Mouse (Mus musculus): ENCODE data around the gene Fam114a1. TPM values are rescaled to one million over a fixed set of nuclear protein-coding genes. Genes with fewer than 3 reads are reported as not detected.

Fam114a1 gene
- total RNA-seq, 2 experiments from 2014 or later: 5.2 to 5.8 TPM

DNA sequence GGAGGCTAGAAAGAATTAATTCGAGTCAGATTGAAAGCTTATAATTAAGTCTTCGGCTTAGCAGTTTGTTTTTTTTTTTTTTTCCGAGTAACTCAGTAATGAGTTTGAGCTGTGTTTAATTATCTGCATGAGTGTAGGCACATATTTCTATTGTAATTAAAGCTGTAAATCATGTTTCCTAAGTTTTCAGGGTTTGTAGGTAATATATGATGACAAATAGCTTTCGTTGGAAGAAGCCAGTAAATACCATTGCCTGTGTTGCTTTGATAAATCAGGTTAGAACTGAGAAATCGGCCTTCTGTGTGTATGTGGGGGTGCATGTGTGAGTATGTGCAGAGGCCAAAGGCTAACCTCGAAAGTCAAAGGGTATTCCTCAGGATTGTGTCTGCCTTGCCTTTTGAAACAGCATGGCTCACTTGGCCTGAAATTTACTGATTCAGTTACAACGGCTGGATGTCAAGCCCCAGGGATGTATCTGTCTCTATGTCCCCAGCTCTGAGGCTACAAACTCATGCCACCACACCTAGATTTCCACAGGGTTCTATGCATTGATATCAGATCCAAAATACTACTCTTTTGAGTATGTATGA, 34.2 kb downstream of the Fam114a1 start:
- DNase-seq (ENCODE audit: extremely low spot score in 1 of 2, low spot score in 1 of 2): no peak

DNA sequence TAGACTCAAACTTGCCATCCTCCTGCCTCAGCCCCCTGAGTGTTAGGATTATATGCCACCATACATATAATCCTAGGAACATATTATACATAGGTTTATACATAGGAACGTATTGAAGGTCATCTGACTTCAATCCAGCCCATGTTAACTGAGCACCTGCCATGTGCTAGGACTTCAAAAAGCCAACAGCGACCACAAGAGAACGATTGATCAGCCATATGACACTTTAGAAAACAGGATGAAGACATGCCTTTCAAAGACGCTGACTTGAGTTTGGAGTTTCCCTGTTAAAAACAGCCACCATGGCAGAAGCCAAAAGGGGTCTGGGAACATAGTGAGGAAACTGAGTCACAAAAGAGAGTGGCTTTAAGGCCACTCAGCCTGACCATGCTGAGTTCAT, 35.4 kb downstream of the Fam114a1 start:
- DNase-seq (ENCODE audit: extremely low spot score in 1 of 2, low spot score in 1 of 2): no peak

DNA sequence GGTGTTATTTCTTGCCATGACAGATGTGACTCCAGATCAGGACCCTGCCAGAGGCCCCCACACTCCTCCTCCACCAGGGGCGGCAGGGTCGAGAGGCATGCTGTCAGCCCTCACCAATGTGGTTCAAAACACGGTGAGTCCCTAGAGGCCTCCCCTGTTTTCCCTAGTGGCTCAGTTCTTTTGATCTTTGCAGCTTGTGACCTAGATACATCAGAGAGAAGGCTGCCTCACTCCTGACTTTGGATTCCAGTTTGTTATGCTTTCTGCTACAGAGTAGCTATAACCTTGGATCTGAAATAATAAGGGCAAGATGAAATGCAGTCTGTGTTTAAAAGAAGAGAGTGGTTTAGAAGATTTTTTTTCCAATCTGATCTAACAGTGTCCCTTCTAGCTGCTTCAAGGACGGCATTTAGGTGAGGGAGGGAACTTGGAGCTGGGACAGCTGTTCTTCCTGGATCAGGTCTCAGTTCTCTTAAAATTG, 36.2 kb downstream of the Fam114a1 start:
- no peak for DNase-seq (ENCODE audit: extremely low spot score in 1 of 2, low spot score in 1 of 2)

DNA sequence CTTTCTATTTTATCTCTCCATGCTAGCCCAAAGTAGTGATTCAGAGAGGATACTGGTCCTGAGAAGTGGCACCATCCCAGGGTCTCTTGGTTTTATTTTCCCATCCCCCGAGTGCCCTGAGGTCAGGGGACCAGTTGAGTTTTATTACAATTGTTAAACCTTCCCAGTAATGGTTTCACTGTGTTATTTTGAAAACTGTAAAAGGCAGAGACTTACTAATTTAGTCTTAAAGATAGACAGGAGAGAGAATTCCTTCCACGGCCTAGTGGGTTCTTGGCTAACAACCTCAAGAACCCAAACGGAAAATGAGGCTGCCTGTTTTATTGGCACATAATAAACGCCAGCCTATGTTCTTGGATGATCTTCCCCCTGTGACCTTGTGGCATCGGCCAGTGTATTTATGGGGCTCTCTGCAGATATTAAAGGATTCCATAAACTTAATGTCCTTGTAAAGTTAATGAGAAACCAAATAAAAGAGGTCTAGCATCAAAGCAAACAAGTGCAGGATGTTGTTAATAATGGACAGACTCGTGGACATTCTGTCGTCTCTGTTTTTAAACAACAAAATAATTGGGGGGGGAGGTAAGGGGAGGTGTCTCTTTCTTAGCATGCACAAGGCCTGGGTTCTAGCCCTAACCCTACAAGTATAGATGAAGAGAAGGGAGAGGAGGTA, 42.2 kb downstream of the Fam114a1 start:
- no peak for DNase-seq (ENCODE audit: extremely low spot score in 1 of 2, low spot score in 1 of 2)

DNA sequence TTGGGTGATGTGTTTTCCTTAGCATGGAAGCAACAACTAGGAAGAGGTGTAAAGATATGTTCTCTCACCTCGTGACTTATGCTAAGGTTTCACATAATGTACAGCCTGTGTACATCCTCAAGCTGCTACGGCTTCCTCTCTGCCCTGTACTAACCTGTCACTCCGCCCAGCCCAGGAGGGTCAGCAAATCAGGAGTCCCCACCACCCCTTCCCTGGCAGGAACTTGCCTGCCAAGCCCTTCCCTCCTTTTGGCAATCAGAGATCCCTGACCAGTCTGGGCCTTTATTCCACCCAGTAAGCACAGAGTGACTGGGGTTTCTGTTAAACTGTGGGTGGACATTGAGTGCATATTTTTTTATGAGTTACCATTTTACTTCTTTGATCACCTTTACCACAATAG, 45.6 kb downstream of the Fam114a1 start:
- no peak for DNase-seq (ENCODE audit: extremely low spot score in 1 of 2, low spot score in 1 of 2)

DNA sequence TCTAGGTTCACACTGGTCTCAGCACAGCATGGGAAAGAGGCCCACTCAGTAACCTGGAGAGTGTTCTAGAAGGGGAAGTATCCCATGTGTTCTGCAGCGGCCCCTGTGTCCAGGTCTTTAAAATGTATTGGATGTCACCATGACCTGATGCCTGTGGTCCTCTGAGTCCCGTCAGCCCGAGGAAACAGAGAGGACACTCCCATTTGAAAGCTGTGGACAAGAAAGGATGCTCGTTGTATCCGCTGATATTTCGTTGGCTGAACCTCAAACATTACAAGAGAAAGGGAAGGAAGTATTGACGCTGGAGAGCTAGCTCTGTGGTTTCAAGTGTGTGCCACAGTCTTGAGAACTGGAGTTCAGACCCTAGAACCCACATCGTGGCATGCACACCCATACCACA, 49.2 kb downstream of the Fam114a1 start:
- DNase-seq (ENCODE audit: extremely low spot score in 1 of 2, low spot score in 1 of 2): no peak

DNA sequence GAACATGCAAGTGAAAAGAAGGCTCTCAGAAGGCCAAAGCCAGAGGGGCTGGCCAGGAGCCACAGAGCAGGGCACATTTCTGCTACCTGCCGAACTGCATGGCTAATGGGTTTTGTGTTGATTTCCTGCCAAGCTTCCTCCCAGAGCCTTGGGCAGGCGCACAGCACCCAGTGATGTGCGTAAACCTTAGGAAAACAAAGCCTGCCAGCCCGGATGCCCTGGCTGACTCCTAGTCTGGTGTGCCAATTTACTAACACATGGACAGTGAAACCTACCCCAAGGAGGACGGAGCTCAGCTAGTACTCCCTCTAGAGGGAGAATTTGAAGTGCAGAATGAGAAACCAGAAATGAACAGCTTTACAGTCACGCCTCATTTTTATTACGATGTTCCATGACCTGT, 50.0 kb downstream of the Fam114a1 start:
- no peak for DNase-seq (ENCODE audit: extremely low spot score in 1 of 2, low spot score in 1 of 2)

DNA sequence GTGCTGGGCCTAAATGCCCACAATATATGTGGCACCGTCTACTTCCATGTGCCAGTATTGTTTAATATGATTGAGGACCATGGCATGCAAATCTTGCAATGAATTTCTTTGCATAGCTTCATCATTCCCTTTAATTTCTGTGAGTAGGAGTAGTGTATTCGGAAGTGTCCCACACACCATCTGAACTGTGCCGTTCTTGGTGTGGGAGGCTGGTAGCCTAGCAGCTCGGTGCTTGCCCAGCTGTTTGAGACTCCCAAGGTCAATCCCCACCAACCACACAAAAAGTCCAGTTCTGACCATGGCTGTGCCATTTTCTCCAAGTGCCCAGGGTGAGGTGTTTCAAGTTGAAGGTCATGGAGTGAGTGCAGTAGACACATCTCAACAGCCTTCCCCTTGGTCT, 52.1 kb downstream of the Fam114a1 start:
- no peak for DNase-seq (ENCODE audit: extremely low spot score in 1 of 2, low spot score in 1 of 2)

DNA sequence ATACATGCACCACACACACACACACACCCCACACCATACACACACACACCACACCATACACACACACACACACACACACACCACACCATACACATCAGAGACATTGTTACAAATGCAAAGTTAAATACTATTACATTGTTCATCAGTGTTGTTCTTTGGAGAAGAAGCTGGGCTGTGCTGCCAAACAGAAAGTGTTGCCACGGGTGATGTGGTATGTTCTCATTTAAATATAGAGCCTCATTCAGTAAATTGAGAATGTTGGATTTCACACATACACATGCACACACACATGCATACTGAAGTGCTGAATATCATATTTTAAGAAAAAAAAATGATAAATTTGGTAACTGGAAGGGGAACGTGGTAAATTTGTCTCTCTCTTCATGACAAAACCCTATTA, 54.8 kb downstream of the Fam114a1 start:
- no peak for DNase-seq (ENCODE audit: extremely low spot score in 1 of 2, low spot score in 1 of 2)

DNA sequence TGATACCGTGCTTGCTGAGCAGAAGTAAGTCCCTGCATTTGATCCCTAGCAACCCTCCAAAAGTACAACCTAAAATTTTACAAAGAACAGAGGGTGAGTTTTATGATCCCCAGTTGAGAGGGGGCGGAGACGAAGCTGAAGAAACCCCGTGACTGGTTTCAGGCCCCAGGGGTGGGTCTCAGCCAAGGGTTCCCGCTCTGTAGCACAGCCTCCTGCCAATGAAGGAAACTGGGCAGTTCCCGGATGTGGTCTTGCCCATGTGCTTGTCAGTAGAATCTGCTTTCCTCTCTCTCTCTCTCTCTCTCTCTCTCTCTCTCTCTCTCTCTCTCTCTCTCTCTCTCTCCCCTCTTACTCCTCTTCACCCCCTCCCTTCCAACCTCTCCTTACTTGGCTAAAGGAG, 56.0 kb downstream of the Fam114a1 start:
- DNase-seq (ENCODE audit: extremely low spot score in 1 of 2, low spot score in 1 of 2): no peak

DNA sequence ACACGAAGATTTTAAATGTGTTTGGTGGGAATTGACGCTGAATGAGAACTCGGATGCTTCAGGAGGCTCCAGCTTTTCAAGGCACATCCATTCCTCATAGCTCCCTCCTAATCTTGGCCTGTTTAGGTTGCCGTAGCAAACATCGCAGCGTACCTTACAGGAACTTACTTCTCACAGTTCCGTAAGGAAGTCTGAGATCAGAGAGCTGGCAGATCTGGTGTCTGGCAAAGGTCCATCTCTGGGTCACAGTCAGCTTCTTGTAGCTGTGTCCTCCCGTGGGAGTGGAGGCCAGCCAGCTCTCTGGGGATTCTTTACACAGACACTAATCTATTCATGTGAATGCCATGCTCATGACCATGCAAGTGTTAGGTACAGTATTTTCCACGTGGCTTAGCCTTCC, 56.9 kb downstream of the Fam114a1 start:
- no peak for DNase-seq (ENCODE audit: extremely low spot score in 1 of 2, low spot score in 1 of 2)

DNA sequence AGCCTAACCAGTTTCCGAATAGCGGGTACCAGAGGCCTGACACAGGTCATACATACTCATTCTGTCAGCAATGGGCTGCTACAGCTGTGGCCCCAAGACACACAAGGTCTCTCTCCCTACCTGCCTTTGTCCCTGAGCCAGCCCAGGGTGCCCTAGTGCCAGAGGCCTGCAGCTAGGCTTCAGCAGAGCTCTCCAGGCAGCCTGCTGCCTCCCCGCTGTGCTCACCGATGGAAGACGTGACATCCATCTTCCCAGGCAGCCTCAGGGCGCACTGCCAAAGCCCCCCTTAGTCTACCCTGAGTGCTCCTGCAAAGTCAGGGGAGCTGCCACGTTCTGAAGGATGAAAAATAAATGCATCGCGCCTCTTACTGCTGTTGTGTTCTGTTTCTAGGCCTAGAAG, 58.1 kb downstream of the Fam114a1 start:
- no peak for DNase-seq (ENCODE audit: extremely low spot score in 1 of 2, low spot score in 1 of 2)

DNA sequence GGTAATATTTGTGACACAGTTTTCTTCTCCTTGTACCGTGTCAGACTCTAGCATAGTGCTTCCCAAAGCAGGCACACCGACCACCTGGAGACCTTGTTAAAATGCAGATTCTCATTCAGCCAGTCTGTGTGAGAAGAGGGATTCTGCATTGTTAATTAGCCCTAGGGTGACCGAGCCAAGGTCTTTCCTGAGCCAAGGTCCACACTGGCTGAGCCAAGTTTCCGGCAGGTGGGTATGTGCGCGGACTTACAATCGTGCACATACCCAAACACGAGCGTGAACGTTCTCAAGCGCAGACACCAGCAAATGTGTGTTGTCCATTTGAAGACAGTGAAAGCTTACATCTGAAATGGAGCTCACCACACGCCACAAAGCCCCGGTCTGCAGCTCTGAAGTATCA, 66.7 kb downstream of the Fam114a1 start:
- peak in 1 of 2 experiments; percentile 26 for DNase-seq (ENCODE audit: extremely low spot score in 1 of 2, low spot score in 1 of 2)

DNA sequence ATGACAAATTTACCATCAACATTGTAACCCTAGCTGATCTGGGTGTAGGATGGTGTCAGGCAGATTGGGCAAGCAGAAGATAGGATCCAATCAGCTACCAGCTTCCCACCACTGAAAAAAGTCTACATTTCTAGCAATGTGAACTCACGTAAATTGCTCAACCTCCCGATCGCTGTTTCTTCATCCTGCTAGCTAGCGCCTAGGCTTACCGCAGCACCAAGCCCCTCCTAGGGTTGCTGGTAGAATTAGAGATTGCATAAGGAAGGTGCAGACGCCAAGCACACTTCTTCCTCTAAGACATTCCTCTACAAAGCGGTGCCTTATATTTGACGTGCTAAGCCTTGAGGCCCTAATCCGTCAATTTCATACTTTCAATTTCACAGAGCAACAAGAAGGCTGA, 68.4 kb downstream of the Fam114a1 start:
- no peak for DNase-seq (ENCODE audit: extremely low spot score in 1 of 2, low spot score in 1 of 2)

DNA sequence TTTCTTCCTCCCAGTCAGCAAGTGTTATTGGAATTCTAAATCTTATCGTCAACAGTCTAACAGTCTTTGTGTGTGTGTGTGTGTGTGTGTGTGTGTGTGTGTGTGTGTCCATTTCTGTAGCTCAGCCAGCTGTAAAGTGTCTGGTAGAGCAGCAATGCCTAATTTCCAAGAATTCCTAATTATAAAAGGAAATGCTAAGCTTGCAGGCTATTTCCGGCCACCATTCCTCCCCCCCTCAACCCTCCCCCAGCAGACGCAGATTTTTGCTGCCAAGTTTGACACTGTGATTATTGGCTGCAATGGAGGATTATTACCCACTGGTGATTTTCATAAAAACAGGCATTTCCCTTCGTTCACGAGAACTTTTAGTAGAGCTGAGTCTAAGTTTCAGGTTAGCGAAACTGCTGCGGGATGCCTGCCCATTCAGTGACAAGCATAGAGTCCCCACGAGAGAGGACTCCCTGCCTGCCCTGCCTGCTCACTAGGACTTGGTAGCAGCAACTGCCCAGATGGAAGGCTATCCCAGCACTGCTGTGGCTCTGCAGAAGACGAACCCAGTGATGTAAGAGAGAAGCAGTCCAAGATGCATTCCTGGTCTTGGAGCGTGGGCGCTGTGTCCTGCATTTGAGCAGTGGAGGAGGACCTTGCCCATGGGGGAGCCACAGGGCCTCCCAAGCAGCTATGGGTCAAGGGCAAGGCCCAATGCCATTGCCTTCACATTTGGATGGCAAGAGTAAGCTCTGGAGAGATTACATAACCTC, 69.1 kb downstream of the Fam114a1 start:
- no peak for DNase-seq (ENCODE audit: extremely low spot score in 1 of 2, low spot score in 1 of 2)

DNA sequence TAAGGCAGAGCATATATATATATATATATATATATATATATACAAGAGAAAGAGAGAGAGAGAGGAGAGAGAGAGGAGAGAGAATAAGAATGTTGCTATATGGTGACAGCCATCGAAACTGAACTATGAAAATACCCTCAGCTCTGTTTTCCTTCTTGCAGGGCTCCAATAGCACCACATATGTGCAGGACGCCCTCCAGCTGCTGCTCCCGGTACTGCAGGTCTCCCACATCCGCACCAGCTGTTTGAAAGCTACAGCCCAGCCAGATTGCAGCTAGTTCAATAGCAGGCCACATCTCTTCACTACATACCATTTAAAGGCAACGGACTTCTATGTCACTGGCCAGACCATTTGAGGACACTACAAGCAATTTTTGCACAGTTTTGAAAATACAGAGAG, 70.6 kb downstream of the Fam114a1 start:
- DNase-seq (ENCODE audit: extremely low spot score in 1 of 2, low spot score in 1 of 2): peak in 1 of 2 experiments; percentile 25

DNA sequence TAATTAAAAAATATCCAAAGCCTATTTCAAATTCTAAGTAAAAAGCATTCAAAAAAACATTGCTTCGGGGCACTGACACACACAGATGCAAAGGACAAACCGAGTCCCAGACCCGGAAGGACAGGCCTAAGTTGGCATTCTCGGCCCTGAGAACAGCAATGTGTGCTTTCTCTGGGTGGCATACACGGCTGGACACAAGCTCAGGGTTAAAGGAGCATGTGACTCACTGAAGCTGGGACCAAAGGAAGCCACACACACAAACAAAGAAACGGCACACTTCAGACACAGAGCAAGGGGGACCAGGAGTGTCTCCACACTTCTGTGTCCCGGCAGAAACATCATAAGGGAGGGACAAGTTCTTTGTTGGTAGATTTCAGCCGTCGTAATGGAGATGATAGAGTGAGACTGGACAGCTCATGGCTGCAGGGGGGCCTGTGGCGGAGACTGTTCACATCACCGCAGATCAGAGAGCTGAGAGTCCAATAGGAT, 73.6 kb downstream of the Fam114a1 start:
- no peak for DNase-seq (ENCODE audit: extremely low spot score in 1 of 2, low spot score in 1 of 2)

DNA sequence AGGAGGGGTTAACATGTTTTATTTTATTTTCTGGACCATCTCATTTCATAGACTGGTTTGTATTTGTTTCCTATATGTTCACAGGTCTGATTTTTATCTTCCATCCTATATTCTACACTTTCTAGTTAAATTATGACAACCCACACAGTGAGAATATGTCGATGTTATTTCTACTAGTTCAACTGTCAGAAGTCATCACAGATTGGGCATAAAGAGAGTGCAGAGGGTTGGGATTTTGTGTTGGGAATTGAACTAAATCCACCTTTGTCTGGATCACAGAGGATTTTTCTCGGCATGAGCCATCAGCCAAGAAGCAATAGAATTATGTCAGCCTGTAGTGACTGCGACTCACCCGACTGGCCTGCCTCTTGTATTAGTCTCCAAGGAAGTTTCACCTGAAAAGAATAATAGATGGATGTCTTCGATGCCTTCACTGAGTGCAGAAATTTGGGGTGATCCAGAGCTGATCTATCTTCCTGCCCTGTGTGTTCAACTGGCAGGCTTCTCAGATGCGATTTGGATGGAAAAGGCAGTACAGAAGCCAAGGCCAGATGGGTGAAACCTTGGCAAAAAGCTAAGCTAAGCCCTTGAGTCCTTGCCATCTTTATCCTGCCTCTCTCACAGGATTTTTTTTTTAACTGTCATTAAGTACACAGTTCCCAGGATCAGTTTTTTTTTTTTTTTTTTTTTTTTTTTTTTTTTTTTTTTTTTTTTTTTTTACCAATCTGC, 75.9 kb downstream of the Fam114a1 start:
- DNase-seq (ENCODE audit: extremely low spot score in 1 of 2, low spot score in 1 of 2): no peak

DNA sequence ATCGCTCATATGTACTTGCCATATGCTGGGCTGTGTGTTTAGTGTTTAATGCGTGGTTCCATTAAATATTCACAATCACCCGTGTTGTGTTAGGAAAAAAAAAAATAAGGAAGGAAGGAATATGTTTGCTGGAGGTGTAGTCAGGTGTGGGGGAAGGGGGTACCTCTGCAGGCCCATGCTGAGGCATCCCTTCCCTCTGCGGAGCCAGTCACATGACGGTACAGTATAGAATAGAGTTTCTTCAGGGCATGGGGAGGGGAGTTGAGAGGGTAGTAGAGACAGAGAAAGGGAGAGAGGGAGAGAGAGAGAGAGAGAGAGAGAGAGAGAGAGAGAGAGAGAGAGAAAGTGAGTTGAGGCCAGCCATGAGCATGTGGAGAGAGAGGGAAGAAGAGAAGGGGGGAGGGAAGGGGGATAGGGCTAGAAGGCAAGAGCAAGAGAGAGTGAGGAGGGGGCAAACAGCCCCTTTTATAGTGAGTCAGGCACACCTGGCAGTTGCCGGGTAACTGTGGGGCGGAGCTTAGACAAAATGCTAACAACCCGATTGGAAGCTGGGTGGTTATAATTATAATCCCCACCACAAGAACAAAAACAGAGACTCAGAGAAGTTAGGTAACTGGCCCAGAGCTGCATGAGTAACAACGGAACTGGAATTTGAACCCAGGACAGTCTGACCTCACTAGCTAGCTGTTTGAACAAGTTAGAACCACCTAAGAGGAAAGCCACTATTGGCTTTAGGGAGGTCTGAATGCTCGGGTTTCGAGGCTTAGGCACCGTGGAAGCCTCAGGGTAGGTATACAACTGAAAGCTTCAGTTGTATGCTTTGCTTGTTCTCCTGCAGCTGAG, 76.8 kb downstream of the Fam114a1 start:
- no peak for DNase-seq (ENCODE audit: extremely low spot score in 1 of 2, low spot score in 1 of 2)

DNA sequence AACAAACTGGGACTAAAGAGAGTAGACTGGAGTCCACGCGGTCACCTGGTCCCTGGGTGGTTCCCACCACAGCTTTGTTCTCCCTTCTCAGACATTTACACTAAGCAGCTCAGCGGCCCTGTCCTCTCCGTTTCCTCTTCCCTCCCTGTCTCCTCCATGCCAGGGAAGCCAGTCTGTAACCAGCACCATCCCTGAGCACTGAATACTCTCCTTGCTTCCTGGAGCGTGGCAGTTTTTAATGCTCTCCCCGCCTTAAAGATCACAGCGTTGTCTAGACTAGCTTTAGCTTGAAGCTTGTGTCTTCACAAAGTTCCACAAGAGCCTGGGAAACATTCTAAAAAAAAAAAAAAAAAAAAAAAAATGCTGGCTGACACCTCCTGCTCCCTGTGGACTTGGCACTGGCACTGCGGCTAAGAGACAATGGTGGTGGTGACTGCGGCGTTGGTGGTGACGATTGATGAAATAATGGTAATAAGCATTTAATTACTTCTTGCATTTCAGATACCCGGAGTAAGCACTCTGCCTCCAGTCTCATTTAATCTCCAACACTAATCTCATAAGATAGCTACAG, 77.5 kb downstream of the Fam114a1 start:
- no peak for DNase-seq (ENCODE audit: extremely low spot score in 1 of 2, low spot score in 1 of 2)

Data from layer of hippocampus, postnatal 25 days (tissue).